Mouse (Mus musculus) myocyte (in vitro differentiated cells): ENCODE results near the gene Sugp2. TPM values are rescaled to one million over a fixed set of nuclear protein-coding genes. Genes with fewer than 3 reads are reported as not detected.
"Not testable (repeated sequence)": the region's sequence is repeated elsewhere in the genome, so short reads cannot be mapped to it uniquely, and the experiment has no call there.

Source experiments
- H3K27me3 ChIP-seq: one replicate; pipeline ENCODE4 v1.6.1; 2011; ENCODE audit not compliant: control insufficient read depth, insufficient read depth, insufficient read length
- H3K36me3 ChIP-seq: one replicate; pipeline ENCODE4 v1.6.1; 2011; ENCODE audit not compliant: control insufficient read depth, insufficient read depth
- H3K4me2 ChIP-seq: one replicate; pipeline ENCODE4 v1.6.1; 2011; ENCODE audit warnings: low read depth, control low read depth
- H3K4me3 ChIP-seq: one replicate; pipeline ENCODE4 v1.5.1; 2011; ENCODE audit warnings: mild to moderate bottlenecking, control low read depth, moderate library complexity
- H3K79me2 ChIP-seq: one replicate; pipeline ENCODE4 v1.6.1; 2011; ENCODE audit not compliant: control insufficient read depth, insufficient read depth
- H3ac ChIP-seq: one replicate; pipeline ENCODE4 v1.6.1; 2011; ENCODE audit not compliant: control insufficient read depth, insufficient read length
- CEBPB ChIP-seq: IDR thresholded peaks from 2 replicates; pipeline ENCODE4 v1.6.1; 2011; ENCODE audit warnings: mild to moderate bottlenecking, moderate library complexity; ENCODE audit not compliant: poor library complexity, insufficient read depth, severe bottlenecking
- E2F4 ChIP-seq: IDR thresholded peaks from one replicate; pipeline ENCODE4 v1.6.1; 2011; ENCODE audit warnings: mild to moderate bottlenecking, control low read depth, moderate library complexity; ENCODE audit not compliant: insufficient read depth
- MAX ChIP-seq: IDR thresholded peaks from one replicate; pipeline ENCODE4 v1.6.1; 2011; ENCODE audit warnings: low read depth, mild to moderate bottlenecking, control low read depth
- MYOD1 ChIP-seq, 3 experiments: IDR thresholded peaks; one replicate each; pipeline ENCODE4 v1.6.1; 2011; ENCODE audit warnings: control low read depth in 2 of 3, low read depth in 2 of 3, mild to moderate bottlenecking in 2 of 3, moderate library complexity in 1 of 3; ENCODE audit not compliant: insufficient read length in 2 of 3, control insufficient read depth in 1 of 3
- MYOG ChIP-seq, 3 experiments: IDR thresholded peaks; one replicate each; pipeline ENCODE4 v1.6.1; 2011; ENCODE audit warnings: control low read depth in 2 of 3, low read depth in 2 of 3, mild to moderate bottlenecking in 2 of 3; ENCODE audit not compliant: insufficient read length in 2 of 3, control insufficient read depth in 1 of 3, insufficient read depth in 1 of 3
- POLR2A ChIP-seq: IDR thresholded peaks from one replicate; pipeline ENCODE4 v1.6.1; 2011; ENCODE audit warnings: low read depth, mild to moderate bottlenecking, control low read depth, moderate library complexity; ENCODE audit not compliant: insufficient read length
- POLR2AphosphoS2 ChIP-seq: IDR thresholded peaks from one replicate; pipeline ENCODE4 v1.6.1; 2011; ENCODE audit warnings: low read depth, control low read depth; ENCODE audit not compliant: insufficient read length
- REST ChIP-seq: IDR thresholded peaks from one replicate; pipeline ENCODE4 v1.6.1; 2011; ENCODE audit warnings: mild to moderate bottlenecking, control low read depth, moderate library complexity; ENCODE audit not compliant: insufficient read depth, insufficient read length
- SRF ChIP-seq: IDR thresholded peaks from one replicate; pipeline ENCODE4 v1.6.1; 2011; ENCODE audit warnings: low read depth; ENCODE audit not compliant: control insufficient read depth, insufficient read length
- TCF12 ChIP-seq: IDR thresholded peaks from one replicate; pipeline ENCODE4 v1.6.1; 2011; ENCODE audit warnings: mild to moderate bottlenecking, control low read depth; ENCODE audit not compliant: poor library complexity, insufficient read depth, severe bottlenecking
- TCF3 ChIP-seq: IDR thresholded peaks from one replicate; pipeline ENCODE4 v1.6.1; 2011; ENCODE audit warnings: low read depth, control low read depth; ENCODE audit not compliant: insufficient read length
- USF1 ChIP-seq: IDR thresholded peaks from one replicate; pipeline ENCODE4 v1.6.1; 2011; ENCODE audit warnings: low read depth, mild to moderate bottlenecking, control low read depth, moderate library complexity
- polyA plus RNA-seq: library from polyadenylated mRNA; unstranded; fragments of >200 nt; fragmentation: generic; extraction: Trizol; gene quantifications from one replicate; pipeline ENCODE4 v1.2.1, GENCODE M21; 2012; ENCODE audit warnings: missing spikeins

Gene Sugp2
- polyA plus RNA-seq, 1 experiment = 15.4 TPM

DNA sequence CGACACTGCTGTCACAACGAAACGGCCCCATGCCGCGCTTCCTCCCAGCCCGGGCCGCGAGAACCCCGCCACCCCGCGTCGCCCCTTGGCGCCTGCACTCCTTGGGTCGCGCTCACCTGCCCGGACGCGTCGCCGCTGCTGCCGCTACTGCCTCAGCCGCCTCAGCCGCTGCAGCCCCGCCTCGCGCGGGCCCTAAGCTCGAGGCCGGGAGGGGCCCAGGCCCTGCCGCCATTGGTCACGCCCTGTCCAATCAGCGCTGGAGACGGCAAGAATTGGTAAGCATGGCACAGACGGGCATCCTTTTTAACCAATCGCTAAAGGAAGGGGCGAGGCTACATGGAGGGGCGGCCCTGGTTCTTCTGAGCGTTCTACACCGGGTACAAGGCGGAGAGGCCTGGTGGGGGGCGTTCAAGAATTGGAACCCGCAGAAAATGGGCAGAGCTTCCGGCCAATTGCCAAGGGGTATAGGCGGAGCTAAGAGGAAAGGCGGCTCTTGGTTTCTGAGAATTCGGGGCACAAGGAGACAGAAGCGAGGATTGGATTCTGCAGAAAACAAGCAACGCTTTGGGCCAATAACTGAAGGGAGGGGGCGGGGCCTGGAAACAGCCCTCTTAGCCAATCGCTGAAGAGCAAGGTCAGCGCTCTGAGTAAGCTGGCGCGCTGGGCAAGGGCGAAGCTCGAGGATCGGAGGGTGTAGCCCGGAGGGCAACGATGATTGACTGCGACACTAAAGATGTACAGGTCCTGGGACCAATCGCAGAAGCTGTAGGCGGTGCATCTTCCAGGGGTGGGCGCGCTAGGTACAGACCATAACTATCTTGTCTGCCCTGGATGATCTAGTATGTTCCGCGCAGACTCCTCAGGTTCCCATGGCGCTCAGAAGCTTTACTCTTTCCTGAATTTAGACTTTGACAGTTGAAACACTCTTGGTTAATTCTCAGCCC is 21.6 kb upstream of the Sugp2 start, which contains the start of gene Slc25a42:
TSS of gene Slc25a42 (minus strand) at position 194 of the 944 bp plus-strand sequence.
- no peak for TF ChIP-seq TCF12
- TF ChIP-seq TCF3 = no peak
- peak in 1 of 3 experiments; percentile 55 for TF ChIP-seq MYOD1 (IDR thresholded peaks at IDR 0.05; ENCODE audit: control insufficient read depth in 1 of 3, insufficient read length in 2 of 3, low read depth in 2 of 3)
- no peak for TF ChIP-seq MAX
- peak; percentile 88 for TF ChIP-seq POLR2A
- no peak for TF ChIP-seq E2F4
- TF ChIP-seq MYOG (IDR thresholded peaks at IDR 0.05; ENCODE audit: control insufficient read depth in 1 of 3, insufficient read depth in 1 of 3, insufficient read length in 2 of 3, low read depth in 2 of 3) = no peak
- TF ChIP-seq SRF = peak; percentile 70
- TF ChIP-seq POLR2AphosphoS2 = peak; percentile 71
- TF ChIP-seq USF1 = no peak
- no peak for TF ChIP-seq CEBPB
- no peak for TF ChIP-seq REST
- no peaks in the 10 kb centered on the region for H3K27me3 ChIP-seq
- peak within 1 kb of the TSS; percentile 33 for H3K4me3 ChIP-seq
- H3K4me2 ChIP-seq = peak within 1 kb of the TSS; percentile 96
- no peaks in the 10 kb centered on the region for H3K79me2 ChIP-seq
- no peaks in the 10 kb centered on the region for H3K36me3 ChIP-seq
- H3ac ChIP-seq = peak within 1 kb of the TSS; percentile 7

DNA sequence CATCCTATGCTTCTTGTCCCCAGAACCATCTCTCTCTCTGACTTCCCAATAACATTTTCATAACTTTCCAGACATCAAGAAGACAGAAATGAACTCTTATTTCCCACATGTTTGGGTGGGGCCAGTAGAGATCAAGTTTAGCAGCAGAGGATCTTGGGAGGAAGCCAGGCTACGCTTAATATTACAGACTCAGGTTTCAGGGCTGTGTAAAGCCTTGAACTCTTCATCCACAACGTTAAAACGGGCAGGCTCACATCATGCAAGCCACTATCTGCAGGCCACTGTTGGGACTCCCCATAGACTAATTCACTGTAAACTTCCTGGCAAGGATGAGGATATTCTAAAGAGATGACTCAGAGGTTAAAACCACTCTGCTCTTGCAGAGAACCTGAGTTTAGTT is 19.6 kb upstream of the Sugp2 start:
- no peak overlapping the region for H3K4me3 ChIP-seq
- no peaks in the 10 kb centered on the region for H3K36me3 ChIP-seq
- peak overlapping the region; percentile 21 for H3K4me2 ChIP-seq
- H3K27me3 ChIP-seq = no peaks in the 10 kb centered on the region
- no peak overlapping the region for H3ac ChIP-seq
- no peaks in the 10 kb centered on the region for H3K79me2 ChIP-seq
- no peak for TF ChIP-seq MAX
- TF ChIP-seq SRF = no peak
- TF ChIP-seq CEBPB = no peak
- TF ChIP-seq TCF12 = no peak
- no peak for TF ChIP-seq TCF3
- TF ChIP-seq POLR2A = no peak
- TF ChIP-seq MYOG (IDR thresholded peaks at IDR 0.05; ENCODE audit: control insufficient read depth in 1 of 3, insufficient read depth in 1 of 3, insufficient read length in 2 of 3, low read depth in 2 of 3) = no peak
- no peak for TF ChIP-seq REST
- no peak for TF ChIP-seq E2F4

DNA sequence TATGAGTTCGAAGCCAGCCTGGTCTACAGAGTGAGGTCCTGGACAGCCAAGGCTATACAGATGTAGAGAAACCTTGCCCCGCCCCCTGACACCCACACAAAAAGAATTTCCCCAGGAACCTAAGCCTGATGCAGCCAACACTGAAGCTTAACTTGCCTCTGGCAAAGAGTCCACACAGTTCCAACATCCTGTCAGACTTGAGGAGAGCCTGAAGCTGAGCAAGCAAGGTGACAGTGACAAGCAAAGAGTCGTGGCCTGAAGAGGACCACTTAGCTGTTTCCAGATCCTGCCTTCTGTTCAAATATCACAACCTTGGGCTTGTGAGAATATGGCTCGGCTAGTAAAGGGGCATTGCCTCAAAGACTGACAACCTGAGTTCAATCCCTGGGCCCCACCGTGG is 18.9 kb upstream of the Sugp2 start:
- H3K36me3 ChIP-seq = no peaks in the 10 kb centered on the region
- H3K4me3 ChIP-seq = no peak overlapping the region
- TF ChIP-seq MYOD1 (IDR thresholded peaks at IDR 0.05; ENCODE audit: control insufficient read depth in 1 of 3, insufficient read length in 2 of 3, low read depth in 2 of 3) (no peak), MAX (no peak), TCF12 (no peak), TCF3 (no peak), POLR2A (no peak), SRF (no peak), POLR2AphosphoS2 (no peak), E2F4 (no peak), MYOG (IDR thresholded peaks at IDR 0.05; ENCODE audit: control insufficient read depth in 1 of 3, insufficient read depth in 1 of 3, insufficient read length in 2 of 3, low read depth in 2 of 3) (no peak), REST (no peak), CEBPB (no peak), USF1 (no peak)
- H3K27me3 ChIP-seq = no peaks in the 10 kb centered on the region
- no peak overlapping the region for H3ac ChIP-seq
- H3K4me2 ChIP-seq = no peak overlapping the region
- no peaks in the 10 kb centered on the region for H3K79me2 ChIP-seq

DNA sequence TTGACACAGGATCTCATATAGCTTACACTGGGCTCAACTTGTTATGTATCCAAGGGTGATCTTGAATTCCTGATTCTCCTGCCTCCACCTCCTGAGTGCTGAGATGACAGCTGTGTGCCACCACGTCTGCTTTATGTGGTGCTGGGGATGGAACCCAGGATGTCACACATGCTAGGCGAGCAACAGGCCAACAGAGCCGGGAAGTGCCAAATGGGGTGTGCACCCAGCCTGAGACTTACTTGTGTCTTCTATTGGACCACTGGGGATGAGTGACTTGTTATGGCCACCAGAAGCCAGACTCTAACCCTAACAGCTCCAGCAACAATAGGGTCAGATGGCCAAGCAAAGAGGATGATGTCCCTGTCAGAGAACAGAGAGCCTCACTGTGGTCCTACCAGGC is 17.9 kb upstream of the Sugp2 start:
- H3ac ChIP-seq, H3K4me2 ChIP-seq, H3K27me3 ChIP-seq, H3K79me2 ChIP-seq, H3K36me3 ChIP-seq, H3K4me3 ChIP-seq: not testable (repeated sequence)

DNA sequence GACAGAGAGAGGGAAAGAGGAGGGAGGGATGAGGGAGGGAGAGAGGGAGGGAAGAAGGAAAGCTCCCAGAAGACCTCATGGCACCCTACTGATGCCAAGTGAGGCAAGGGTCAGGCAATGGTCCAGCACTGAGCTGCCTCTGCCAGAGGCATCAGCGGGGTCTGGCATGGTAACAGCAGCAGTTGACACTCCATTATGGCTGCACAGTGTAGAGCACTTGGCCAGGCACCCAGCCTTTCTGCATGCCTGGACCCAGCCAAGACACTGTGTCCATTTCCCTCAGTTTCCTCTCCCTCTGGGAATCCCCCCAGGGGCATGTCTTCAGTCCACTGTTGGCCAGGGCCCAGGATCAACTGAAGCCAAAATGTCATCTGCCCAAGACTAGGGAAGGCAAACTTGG is 17.5 kb upstream of the Sugp2 start:
- no peak overlapping the region for H3K4me2 ChIP-seq
- no peaks in the 10 kb centered on the region for H3K36me3 ChIP-seq
- TF ChIP-seq MYOG (IDR thresholded peaks at IDR 0.05; ENCODE audit: control insufficient read depth in 1 of 3, insufficient read depth in 1 of 3, insufficient read length in 2 of 3, low read depth in 2 of 3) = peak; percentile 15 to 66 (median 48)
- no peak for TF ChIP-seq CEBPB
- TF ChIP-seq MYOD1 (IDR thresholded peaks at IDR 0.05; ENCODE audit: control insufficient read depth in 1 of 3, insufficient read length in 2 of 3, low read depth in 2 of 3) = peak in 1 of 3 experiments; percentile 68
- no peak overlapping the region for H3K4me3 ChIP-seq
- H3K27me3 ChIP-seq = no peaks in the 10 kb centered on the region
- no peaks in the 10 kb centered on the region for H3K79me2 ChIP-seq
- H3ac ChIP-seq = no peak overlapping the region
